Mouse (Mus musculus) forebrain, embryonic 13.5 days (tissue): ENCODE data around the gene Ms4a6b. TPM values are rescaled to one million over a fixed set of nuclear protein-coding genes. Genes with fewer than 3 reads are reported as not detected.
"Not testable (repeated sequence)": the region's sequence is repeated elsewhere in the genome, so short reads cannot be mapped to it uniquely, and the experiment has no call there.

Source experiments
- ATAC-seq: fragments of 200-750 bp; cut with Nextera tagmentation; 2 replicates; pipeline ENCODE4 v1.8.0; 2017
- H3K27ac ChIP-seq: fragments of 300-500 bp; sonication (generic); 2 replicates; pipeline ENCODE4 v1.5.1; 2015; ENCODE audit warnings: inconsistent platforms, mild to moderate bottlenecking, moderate library complexity
- H3K27me3 ChIP-seq: fragments of 300-500 bp; sonication (generic); 2 replicates; pipeline ENCODE4 v1.6.1; 2015; ENCODE audit warnings: mild to moderate bottlenecking, inconsistent platforms
- H3K36me3 ChIP-seq: fragments of 300-500 bp; sonication (generic); 2 replicates; pipeline ENCODE4 v1.6.1; 2015; ENCODE audit warnings: mild to moderate bottlenecking, inconsistent platforms; ENCODE audit not compliant: poor library complexity, severe bottlenecking
- H3K4me1 ChIP-seq: fragments of 300-500 bp; sonication (generic); 2 replicates; pipeline ENCODE4 v1.6.1; 2015; ENCODE audit warnings: inconsistent platforms
- H3K4me2 ChIP-seq: fragments of 300-500 bp; sonication (generic); 2 replicates; pipeline ENCODE4 v1.6.1; 2015; ENCODE audit warnings: inconsistent platforms, mild to moderate bottlenecking, moderate library complexity
- H3K4me3 ChIP-seq: fragments of 300-500 bp; sonication (generic); 2 replicates; pipeline ENCODE4 v1.5.1; 2015; ENCODE audit warnings: mild to moderate bottlenecking, inconsistent platforms
- H3K9ac ChIP-seq: fragments of 300-500 bp; sonication (generic); 2 replicates; pipeline ENCODE4 v1.6.1; 2015; ENCODE audit warnings: mild to moderate bottlenecking, inconsistent platforms
- H3K9me3 ChIP-seq: fragments of 300-500 bp; sonication (generic); replicated peaks from 2 replicates; pipeline ENCODE4 v1.6.1; 2016; ENCODE audit warnings: inconsistent platforms
- WGBS: fragments of 180-500 bp; shearing (Covaris S2); methylation state at CpG from one replicate; pipeline ENCODE4 v1.1.7; 2015; 5-methylcytosine and 5-hydroxymethylcytosine counted together
- polyA plus RNA-seq: library from polyadenylated mRNA; unstranded; fragments of >200 nt; fragmentation: Nextera tagmentation; extraction: Ambion mirVana; gene quantifications from 2 replicates; pipeline ENCODE4 v1.2.1, GENCODE M21; 2015

Gene Ms4a6b
- 1.5 TPM in 2 replicates for polyA plus RNA-seq

- Histone ChIP-seq H3K9ac (no peak within 1 kb of the TSS), H3K9me3 (no peaks in the 10 kb centered on the region), H3K27ac (no peak within 1 kb of the TSS), H3K4me3 (no peak within 1 kb of the TSS), H3K27me3 (no peaks in the 10 kb centered on the region), H3K4me2 (no peak within 1 kb of the TSS), H3K4me1 (no peaks in the 10 kb centered on the region), H3K36me3 (no peaks in the 10 kb centered on the region)
- no peak for ATAC-seq
Measured at GRCm38 (mm10) chr19:11516246-11516645, at the start of gene Ms4a6b. TSS of gene Ms4a6b (plus strand) at chr19:11516512.

- not testable (repeated sequence) for H3K4me2 ChIP-seq, H3K9ac ChIP-seq, ATAC-seq, H3K36me3 ChIP-seq, H3K27me3 ChIP-seq, H3K4me3 ChIP-seq, H3K4me1 ChIP-seq, H3K9me3 ChIP-seq, H3K27ac ChIP-seq
- WGBS, result 64% methylated on average over 1 of the region's 1 CpGs
Measured at GRCm38 (mm10) chr19:11468361-11468760, 48.0 kb upstream of the Ms4a6b start.

- H3K9me3 ChIP-seq, H3K4me1 ChIP-seq, H3K9ac ChIP-seq, H3K27ac ChIP-seq, ATAC-seq, H3K36me3 ChIP-seq, H3K27me3 ChIP-seq, H3K4me2 ChIP-seq, H3K4me3 ChIP-seq: not testable (repeated sequence)
- WGBS, result 92% methylated on average over 4 of the region's 4 CpGs
Measured at GRCm38 (mm10) chr19:11469215-11469614, 47.1 kb upstream of the Ms4a6b start, which contains the start of gene Ms4a6c. TSS of gene Ms4a6c (plus strand) at chr19:11469366.

GRCm38 (mm10) chr19:11479714-11480113 lies 36.6 kb upstream of the Ms4a6b start:
- H3K27me3 ChIP-seq, result no peaks in the 10 kb centered on the region
- no peaks in the 10 kb centered on the region for H3K36me3 ChIP-seq
- no peak overlapping the region for H3K4me2 ChIP-seq
- no peaks in the 10 kb centered on the region for H3K4me1 ChIP-seq
- no peak overlapping the region for H3K4me3 ChIP-seq
- WGBS, result 93% methylated on average over 2 of the region's 2 CpGs
- ATAC-seq, result no peak
- no peak overlapping the region for H3K9ac ChIP-seq
- H3K27ac ChIP-seq, result no peak overlapping the region
- H3K9me3 ChIP-seq, result no peaks in the 10 kb centered on the region

GRCm38 (mm10) chr19:11482684-11483083 lies 33.6 kb upstream of the Ms4a6b start:
- no peak for ATAC-seq
- Histone ChIP-seq H3K4me2 (no peak overlapping the region), H3K27me3 (no peaks in the 10 kb centered on the region), H3K4me1 (no peaks in the 10 kb centered on the region), H3K9me3 (no peaks in the 10 kb centered on the region), H3K4me3 (no peak overlapping the region), H3K9ac (no peak overlapping the region), H3K27ac (no peak overlapping the region), H3K36me3 (no peaks in the 10 kb centered on the region)
- WGBS, result 93% methylated on average over 2 of the region's 2 CpGs

- Histone ChIP-seq H3K9me3 (no peaks in the 10 kb centered on the region), H3K9ac (no peak overlapping the region), H3K27ac (no peak overlapping the region), H3K27me3 (no peaks in the 10 kb centered on the region), H3K4me1 (no peaks in the 10 kb centered on the region), H3K4me3 (no peak overlapping the region), H3K4me2 (no peak overlapping the region), H3K36me3 (no peaks in the 10 kb centered on the region)
- WGBS, result 75% methylated on average over 4 of the region's 4 CpGs
- ATAC-seq, result no peak
Measured at GRCm38 (mm10) chr19:11483941-11484340, 32.4 kb upstream of the Ms4a6b start.

GRCm38 (mm10) chr19:11484388-11484787 lies 31.9 kb upstream of the Ms4a6b start:
- Histone ChIP-seq H3K27me3 (no peaks in the 10 kb centered on the region), H3K27ac (no peak overlapping the region), H3K4me3 (no peak overlapping the region), H3K9ac (no peak overlapping the region), H3K4me1 (no peaks in the 10 kb centered on the region), H3K36me3 (no peaks in the 10 kb centered on the region), H3K9me3 (no peaks in the 10 kb centered on the region), H3K4me2 (no peak overlapping the region)
- ATAC-seq, result no peak
- WGBS, result 94% methylated on average over 3 of the region's 3 CpGs

GRCm38 (mm10) chr19:11485266-11485665 lies 31.0 kb upstream of the Ms4a6b start:
- Histone ChIP-seq H3K27me3 (no peaks in the 10 kb centered on the region), H3K4me2 (no peak overlapping the region), H3K9me3 (no peaks in the 10 kb centered on the region), H3K4me1 (no peaks in the 10 kb centered on the region), H3K27ac (no peak overlapping the region), H3K9ac (no peak overlapping the region), H3K36me3 (no peaks in the 10 kb centered on the region), H3K4me3 (no peak overlapping the region)
- ATAC-seq, result no peak
- 87% methylated on average over 3 of the region's 3 CpGs for WGBS

GRCm38 (mm10) chr19:11485746-11486145 lies 30.6 kb upstream of the Ms4a6b start, which contains the start of gene Gm8369:
TSS of gene Gm8369 (plus strand) at chr19:11485938.
- no peak for ATAC-seq
- Histone ChIP-seq H3K9ac (no peak within 1 kb of the TSS), H3K4me3 (no peak within 1 kb of the TSS), H3K4me2 (no peak within 1 kb of the TSS), H3K9me3 (no peaks in the 10 kb centered on the region), H3K4me1 (no peaks in the 10 kb centered on the region), H3K27me3 (no peaks in the 10 kb centered on the region), H3K36me3 (no peaks in the 10 kb centered on the region), H3K27ac (no peak within 1 kb of the TSS)
- WGBS, result 83% methylated on average over 2 of the region's 2 CpGs

- Histone ChIP-seq H3K9ac (no peak overlapping the region), H3K4me1 (no peaks in the 10 kb centered on the region), H3K4me3 (no peak overlapping the region), H3K9me3 (no peaks in the 10 kb centered on the region), H3K27ac (no peak overlapping the region), H3K27me3 (no peaks in the 10 kb centered on the region), H3K4me2 (no peak overlapping the region), H3K36me3 (no peaks in the 10 kb centered on the region)
- ATAC-seq, result no peak
- WGBS, result 89% methylated on average over 1 of the region's 1 CpGs
Measured at GRCm38 (mm10) chr19:11486599-11486998, 29.7 kb upstream of the Ms4a6b start.

- 76% methylated on average over 4 of the region's 4 CpGs for WGBS
- no peaks in the 10 kb centered on the region for H3K9me3 ChIP-seq
- ATAC-seq, result no peak
- H3K4me2 ChIP-seq, result no peak overlapping the region
- no peaks in the 10 kb centered on the region for H3K36me3 ChIP-seq
- H3K4me1 ChIP-seq, result no peaks in the 10 kb centered on the region
- no peak overlapping the region for H3K9ac ChIP-seq
- no peaks in the 10 kb centered on the region for H3K27me3 ChIP-seq
- H3K4me3 ChIP-seq, result no peak overlapping the region
- no peak overlapping the region for H3K27ac ChIP-seq
Measured at GRCm38 (mm10) chr19:11491406-11492189, 24.7 kb upstream of the Ms4a6b start.

GRCm38 (mm10) chr19:11492671-11493070 lies 23.6 kb upstream of the Ms4a6b start:
- H3K9me3 ChIP-seq, result no peaks in the 10 kb centered on the region
- H3K4me2 ChIP-seq, result no peak overlapping the region
- no peak overlapping the region for H3K27ac ChIP-seq
- ATAC-seq, result no peak
- no peaks in the 10 kb centered on the region for H3K36me3 ChIP-seq
- WGBS, result 87% methylated on average over 1 of the region's 1 CpGs
- H3K9ac ChIP-seq, result no peak overlapping the region
- no peaks in the 10 kb centered on the region for H3K4me1 ChIP-seq
- H3K4me3 ChIP-seq, result no peak overlapping the region
- no peaks in the 10 kb centered on the region for H3K27me3 ChIP-seq

GRCm38 (mm10) chr19:11494519-11494918 lies 21.8 kb upstream of the Ms4a6b start:
- Histone ChIP-seq H3K27me3 (no peaks in the 10 kb centered on the region), H3K4me2 (no peak overlapping the region), H3K27ac (no peak overlapping the region), H3K9ac (no peak overlapping the region), H3K9me3 (no peaks in the 10 kb centered on the region), H3K4me3 (no peak overlapping the region), H3K36me3 (no peaks in the 10 kb centered on the region), H3K4me1 (no peaks in the 10 kb centered on the region)
- 89% methylated on average over 3 of the region's 3 CpGs for WGBS
- no peak for ATAC-seq
